Mouse (Mus musculus): ENCODE results near the gene Tas1r3.

DNA sequence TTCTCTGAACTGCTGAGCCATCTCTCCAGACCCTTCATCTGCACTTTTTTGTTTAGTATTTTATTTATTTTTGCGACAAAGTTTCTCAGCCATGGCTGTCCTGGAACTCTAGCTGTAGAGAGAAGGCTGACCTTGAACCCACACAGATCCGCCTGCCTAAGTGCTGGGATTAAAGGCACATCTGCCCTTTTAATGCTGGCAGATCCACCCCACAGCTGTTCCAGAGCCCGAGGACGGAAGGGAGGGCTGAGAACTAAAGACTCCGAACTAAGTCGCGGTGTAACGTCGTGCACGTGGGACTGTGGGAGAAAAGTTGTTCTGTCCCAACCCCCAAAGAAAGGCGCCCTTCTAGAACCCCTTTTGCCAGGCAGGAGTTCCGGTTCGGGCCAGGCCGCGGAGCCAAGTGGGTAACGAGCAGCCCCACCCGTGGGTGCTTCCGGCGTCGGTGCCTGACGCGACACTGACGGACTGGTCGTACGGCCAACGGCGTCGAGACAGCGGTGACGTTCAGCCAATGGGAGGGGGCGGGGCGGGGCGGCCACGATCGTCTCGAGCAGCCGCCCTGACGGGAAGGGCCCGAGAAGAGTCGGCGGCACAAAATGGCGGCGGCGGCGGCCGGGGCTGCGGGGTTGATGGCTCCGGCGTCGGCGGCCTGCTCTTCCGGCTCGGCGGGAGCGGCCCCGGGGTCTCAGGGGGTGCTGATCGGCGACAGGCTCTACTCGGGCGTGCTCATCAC, 51.1 kb downstream of the Tas1r3 start, which contains the start of gene Ccnl2:
- TF ChIP-seq CTCF (IDR thresholded peaks at IDR 0.05; ENCODE audit: control insufficient read depth, insufficient read depth, insufficient read length), result no peak
- no peak for TF ChIP-seq USF1 (IDR thresholded peaks at IDR 0.05; ENCODE audit: low read depth)
